Mouse (Mus musculus) liver, embryonic 14.5 days (tissue): ENCODE data around the gene Igf2bp2. TPM values are rescaled to one million over a fixed set of nuclear protein-coding genes. Genes with fewer than 3 reads are reported as not detected.

Experiments
- ATAC-seq: fragments of 200-750 bp; cut with Nextera tagmentation; 2 replicates; pipeline ENCODE4 v1.8.0; 2017; ENCODE audit warnings: moderate number of reproducible peaks, mild to moderate bottlenecking, moderate library complexity; ENCODE audit not compliant: insufficient read depth
- DNase-seq, 3 experiments: peaks; one replicate each; pipeline ENCODE4 v3.0.0-alpha.2; 2012 to 2013; ENCODE audit warnings: low read depth in 3 of 3, low spot score in 3 of 3
- H3K27ac ChIP-seq: fragments of 300-500 bp; sonication (generic); 2 replicates; pipeline ENCODE4 v1.5.1; 2014; ENCODE audit warnings: moderate library complexity, mild to moderate bottlenecking, control low read depth, inconsistent platforms
- H3K27me3 ChIP-seq: fragments of 300-500 bp; sonication (generic); 2 replicates; pipeline ENCODE4 v1.6.1; 2014; ENCODE audit warnings: mild to moderate bottlenecking, low read length, moderate library complexity; ENCODE audit not compliant: control insufficient read depth, insufficient read depth
- H3K36me3 ChIP-seq: fragments of 300-500 bp; sonication (generic); replicated peaks from 2 replicates; pipeline ENCODE4 v1.6.1; 2014; ENCODE audit warnings: low read depth; ENCODE audit not compliant: control insufficient read depth, insufficient read depth
- H3K4me1 ChIP-seq, 2 experiments: fragments of 200-500 bp in 1 of 2; fragments of 300-500 bp in 1 of 2; sonication (generic) in 1 of 2; replicated peaks; 2 replicates each; pipeline ENCODE4 v1.6.1; 2012 to 2014; ENCODE audit warnings: antibody characterized with exemption in 1 of 2, inconsistent platforms in 1 of 2, low read length in 1 of 2; ENCODE audit not compliant: control insufficient read depth in 2 of 2, insufficient read depth in 2 of 2
- H3K4me2 ChIP-seq: fragments of 300-500 bp; sonication (generic); 2 replicates; pipeline ENCODE4 v1.6.1; 2014; ENCODE audit warnings: low read depth, mild to moderate bottlenecking, control low read depth, moderate library complexity
- H3K4me3 ChIP-seq, 2 experiments: fragments of 200-500 bp in 1 of 2; fragments of 300-500 bp in 1 of 2; sonication (generic) in 1 of 2; 2 replicates each; pipeline ENCODE4 v1.5.1; 2012 to 2014; ENCODE audit warnings: low read depth in 2 of 2, low read length in 2 of 2, mild to moderate bottlenecking in 2 of 2, control low read depth in 1 of 2, inconsistent platforms in 1 of 2, moderate library complexity in 1 of 2; ENCODE audit not compliant: insufficient read depth in 1 of 2
- H3K9ac ChIP-seq: fragments of 300-500 bp; sonication (generic); replicated peaks from 2 replicates; pipeline ENCODE4 v1.6.1; 2014; ENCODE audit warnings: mild to moderate bottlenecking, control low read depth, moderate library complexity
- H3K9me3 ChIP-seq: fragments of 300-500 bp; sonication (generic); 2 replicates; pipeline ENCODE4 v1.6.1; 2016; ENCODE audit warnings: low read length, mixed read lengths; ENCODE audit not compliant: control insufficient read depth
- CTCF ChIP-seq: IDR thresholded peaks from 2 replicates; pipeline ENCODE4 v1.5.1; 2016; ENCODE audit warnings: antibody characterized with exemption, low read depth, control low read depth
- EP300 ChIP-seq: IDR thresholded peaks from 2 replicates; pipeline ENCODE4 v1.6.1; 2016; ENCODE audit warnings: antibody characterized with exemption, low read depth
- WGBS: fragments of 180-500 bp; shearing (Covaris S2); extraction: QIAGEN DNeasy Blood & Tissue Kit; methylation state at CpG from one replicate; pipeline ENCODE4 v1.1.7; 2014; ENCODE audit not compliant: insufficient replicate concordance; 5-methylcytosine and 5-hydroxymethylcytosine counted together
- polyA plus RNA-seq, 2 experiments: library from polyadenylated mRNA; depleted of rRNA in 1 of 2; stranded (reverse) in 1 of 2; unstranded in 1 of 2; fragments of >200 nt; fragmentation: Nextera tagmentation in 1 of 2; extraction: Ambion mirVana in 1 of 2; gene quantifications; 2 replicates each; pipeline versions ENCODE4 v1.2.1 to v1.2.3; 2012 to 2014

Gene Igf2bp2
- polyA plus RNA-seq, 2 experiments, result 3.7 to 7.3 TPM

- WGBS, result 70% methylated on average over 5 of the region's 5 CpGs
- Histone ChIP-seq H3K9ac (no peak overlapping the region), H3K9me3 (no peaks in the 10 kb centered on the region), H3K27me3 (peaks cover 41% of the 10 kb centered on the region), H3K36me3 (no peaks in the 10 kb centered on the region), H3K4me1 (no peaks in the 10 kb centered on the region), H3K4me2 (no peak overlapping the region), H3K27ac (no peak overlapping the region), H3K4me3 (no peak overlapping the region)
- ATAC-seq (no peak), DNase-seq (no peak)
- TF ChIP-seq CTCF, result no peak
Observed at GRCm38 (mm10) chr16:22165556-22165955, 2.5 kb upstream of the Igf2bp2 start.

DNA sequence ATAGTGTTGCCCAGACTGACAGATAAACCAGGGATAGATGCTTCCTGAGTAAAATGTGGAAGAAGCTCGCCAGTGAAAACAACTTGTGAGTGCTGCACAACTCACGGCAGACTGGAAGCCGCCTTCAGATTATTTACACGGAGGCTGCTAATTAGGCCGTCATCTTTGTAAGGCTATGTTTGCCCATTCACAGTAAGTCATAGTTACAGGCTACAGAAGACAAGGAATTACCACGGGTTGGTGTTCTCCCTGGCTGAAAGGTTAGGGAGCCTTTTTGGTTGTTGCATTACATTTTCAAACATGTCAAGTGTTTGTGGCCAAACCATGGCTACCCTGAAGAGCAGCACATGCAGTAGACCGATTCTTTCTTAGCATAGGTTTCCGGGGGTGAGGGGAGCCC, 1.3 kb upstream of the Igf2bp2 start:
- DNase-seq, result no peak
- Histone ChIP-seq H3K27me3 (peaks cover 48% of the 10 kb centered on the region), H3K4me2 (no peak overlapping the region), H3K4me1 (no peaks in the 10 kb centered on the region), H3K4me3 (no peak overlapping the region), H3K9me3 (no peaks in the 10 kb centered on the region), H3K36me3 (no peaks in the 10 kb centered on the region), H3K9ac (no peak overlapping the region), H3K27ac (no peak overlapping the region)
- ATAC-seq, result no peak
- TF ChIP-seq EP300 (no peak), CTCF (no peak)
- 45% methylated on average over 8 of the region's 8 CpGs for WGBS

DNA sequence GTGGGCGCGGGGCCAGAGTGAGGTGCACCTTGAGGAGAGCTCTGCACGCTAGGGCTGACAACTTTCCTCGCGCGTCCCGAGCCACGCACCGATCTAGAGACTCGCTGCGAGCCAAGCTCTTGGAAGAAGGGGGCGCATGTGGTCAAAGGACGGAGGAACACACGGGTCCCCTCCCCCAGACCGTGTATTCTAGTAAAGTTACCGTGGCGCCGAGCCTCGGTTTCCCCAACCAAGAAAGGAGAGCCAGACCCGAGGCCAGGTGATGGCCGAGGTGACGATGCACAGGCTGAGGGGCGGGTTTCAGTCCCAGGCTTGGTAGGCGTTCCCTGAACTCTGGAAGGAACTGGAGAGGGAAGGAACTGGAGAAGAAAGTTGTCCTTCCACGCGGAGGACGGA, 355 bp upstream of the Igf2bp2 start:
- WGBS, result 0% methylated on average over 27 of the region's 27 CpGs
- DNase-seq (no peak), ATAC-seq (peak; percentile 28; the same call in 1 of the 2 replicates)
- peak overlapping the region; percentile 49 to 65 for H3K4me3 ChIP-seq
- H3K27me3 ChIP-seq, result peaks cover 48% of the 10 kb centered on the region
- H3K27ac ChIP-seq, result no peak overlapping the region
- no peaks in the 10 kb centered on the region for H3K36me3 ChIP-seq
- H3K4me1 ChIP-seq, result no peaks in the 10 kb centered on the region
- no peak for TF ChIP-seq CTCF
- TF ChIP-seq EP300, result no peak
- no peaks in the 10 kb centered on the region for H3K9me3 ChIP-seq
- H3K9ac ChIP-seq, result no peak overlapping the region
- peak overlapping the region; percentile 65 for H3K4me2 ChIP-seq

GRCm38 (mm10) chr16:22162066-22162511, 1.0 kb downstream of the Igf2bp2 start:
- Histone ChIP-seq H3K4me1 (no peaks in the 10 kb centered on the region), H3K27me3 (peaks cover 48% of the 10 kb centered on the region), H3K36me3 (no peaks in the 10 kb centered on the region), H3K9ac (peak overlapping the region; percentile 32), H3K4me3 (peak overlapping the region; percentile 60 to 65), H3K4me2 (peak overlapping the region; percentile 65), H3K27ac (no peak overlapping the region), H3K9me3 (no peaks in the 10 kb centered on the region)
- no peak for ATAC-seq
- TF ChIP-seq EP300 (no peak), CTCF (no peak)
- no peak for DNase-seq
- WGBS, result under 1% methylated on average over 18 of the region's 19 CpGs

GRCm38 (mm10) chr16:22161351-22162065, 1.6 kb downstream of the Igf2bp2 start:
- Histone ChIP-seq H3K27me3 (peaks cover 48% of the 10 kb centered on the region), H3K4me3 (peak overlapping the region; percentile 60 to 65)

More at GRCm38 (mm10) chr16:22161351-22162065, 1.6 kb downstream of the Igf2bp2 start:
- Histone ChIP-seq H3K36me3 (no peaks in the 10 kb centered on the region), H3K4me2 (peak overlapping the region; percentile 65), H3K9me3 (no peaks in the 10 kb centered on the region), H3K9ac (peak overlapping the region; percentile 32), H3K4me1 (no peaks in the 10 kb centered on the region), H3K27ac (no peak overlapping the region)
- DNase-seq (no peak), ATAC-seq (no peak; the same call in 1 of the 2 replicates)
- WGBS, result under 1% methylated on average over 71 of the region's 71 CpGs
- TF ChIP-seq CTCF (no peak), EP300 (no peak)
